Mouse (Mus musculus) liver, embryonic 16.5 days (tissue): ENCODE measurements around the gene Pak3. TPM values are rescaled to one million over a fixed set of nuclear protein-coding genes. Genes with fewer than 3 reads are reported as not detected.

ENCODE experiments used
- microRNA-seq: library from miRNA; unstranded; fragments of <30 nt; microRNA quantifications from one replicate; pipeline ENCODE4, GENCODE M21; 2016
- polyA plus RNA-seq: library from polyadenylated mRNA; unstranded; fragments of >200 nt; fragmentation: Nextera tagmentation; extraction: Ambion mirVana; gene quantifications from 2 replicates; pipeline ENCODE4 v1.2.1, GENCODE M21; 2015

The Pak3 gene
- polyA plus RNA-seq, 1 experiment from 2014 or later, result 0.27 TPM

Small RNA genes lying within 50 kb of the gene (microRNA-seq; reads per million reads assigned to microRNA genes)
- gene Gm47298, result 0.74 reads per million

Other genes starting within 250 kb of the Pak3 start
- 0.30 and 0.66 TPM in 2 replicates for gene Chrdl1, start 124.3 kb upstream of the Pak3 start, polyA plus RNA-seq